Mouse (Mus musculus) kidney, adult 8-10 months (tissue): ENCODE results near the gene Pkig.

Source experiments
- DNase-seq, 2 experiments: peaks; one replicate each; pipeline ENCODE4 v3.0.0; 2022

The Pkig gene

GRCm38 (mm10) chr2:163712473-163712872 is 54.3 kb downstream of the Pkig start:
- no peak for DNase-seq

DNA sequence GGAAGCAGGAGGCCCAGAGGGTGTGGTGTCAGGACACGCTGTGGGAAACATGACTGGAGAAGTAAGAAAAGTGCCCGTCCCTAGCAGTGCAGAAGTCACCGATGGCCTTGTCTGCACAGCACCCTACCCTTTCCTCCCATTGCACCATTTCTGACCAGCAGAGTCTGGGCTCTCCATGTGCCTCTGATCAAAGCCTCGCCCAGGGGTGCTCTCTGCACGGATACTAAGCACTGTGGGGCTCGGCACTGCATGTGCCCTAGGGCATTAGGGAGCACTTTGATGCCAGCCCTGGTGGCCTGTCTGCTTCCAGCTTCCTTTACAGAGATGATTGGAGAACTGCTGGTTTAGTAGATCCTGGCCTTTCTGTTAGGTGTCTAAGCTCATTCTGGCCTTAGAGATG is 54.7 kb downstream of the Pkig start:
- no peak for DNase-seq

DNA sequence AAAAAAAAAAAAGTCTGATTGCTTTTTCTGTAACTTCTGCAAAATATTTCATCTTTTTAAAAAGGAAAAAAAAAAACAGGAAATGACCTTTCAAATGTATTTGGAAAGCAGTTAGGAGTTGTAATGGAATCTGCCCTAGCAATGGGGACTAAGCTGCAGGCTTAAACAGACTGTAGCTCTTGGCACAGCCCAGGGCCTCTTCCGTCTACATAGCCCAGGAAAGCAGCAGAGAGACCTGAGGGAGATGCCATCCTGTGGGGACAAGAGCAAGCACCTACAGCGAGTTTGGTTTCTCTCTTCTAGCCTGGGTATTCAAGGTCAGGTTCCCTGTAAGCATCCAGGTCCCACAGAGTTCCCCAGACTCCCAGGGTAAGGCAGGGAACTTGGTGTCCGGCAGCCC is 55.2 kb downstream of the Pkig start:
- DNase-seq: no peak

GRCm38 (mm10) chr2:163716448-163716847 is 58.3 kb downstream of the Pkig start:
- DNase-seq: no peak

GRCm38 (mm10) chr2:163716853-163717252 is 58.7 kb downstream of the Pkig start:
- no peak for DNase-seq

DNA sequence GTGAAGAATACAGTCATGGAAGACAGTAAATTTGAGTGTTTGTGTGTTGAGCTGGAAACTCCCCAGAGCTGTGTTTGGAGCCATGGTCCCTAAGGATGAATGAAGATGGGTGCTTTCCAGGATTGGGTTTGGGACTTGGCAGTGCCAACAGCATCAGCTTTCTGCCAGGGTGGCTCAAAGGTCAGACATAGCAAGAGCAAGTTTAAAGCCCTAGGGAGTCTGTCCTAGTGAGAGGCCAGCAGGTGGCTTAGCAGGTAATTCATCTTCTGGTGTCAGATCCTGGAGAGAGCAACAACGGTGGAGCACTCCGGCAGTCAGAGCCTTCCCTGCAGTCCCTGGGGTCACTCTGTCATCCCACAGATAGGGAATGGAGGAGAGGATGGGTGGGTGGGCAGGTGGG is 60.3 kb downstream of the Pkig start:
- DNase-seq: peak; percentile 35 to 45

- peak; percentile 56 to 79 for DNase-seq
Observed at GRCm38 (mm10) chr2:163718951-163719603, 60.9 kb downstream of the Pkig start.

GRCm38 (mm10) chr2:163719616-163720015 is 61.4 kb downstream of the Pkig start:
- DNase-seq: no peak

DNA sequence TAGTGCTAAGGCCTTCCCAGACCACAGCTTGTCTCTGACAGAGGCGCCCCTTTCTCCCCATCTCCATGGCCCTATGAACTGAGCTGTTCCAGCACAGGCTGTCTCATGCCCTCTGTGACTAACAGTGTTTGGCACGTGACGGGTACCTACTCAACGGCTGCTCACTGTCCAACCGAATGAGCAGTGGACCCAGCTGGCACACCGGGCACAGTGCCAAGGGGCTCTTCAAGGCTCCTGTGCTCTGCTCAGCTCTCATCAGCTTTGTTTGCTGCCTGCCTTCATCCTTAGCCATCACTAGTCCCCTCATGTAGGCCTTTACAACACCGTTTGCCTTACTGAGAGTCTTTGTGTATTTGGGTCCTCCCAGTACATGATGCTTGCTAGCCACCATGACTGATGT is 64.4 kb downstream of the Pkig start:
- DNase-seq: no peak

DNA sequence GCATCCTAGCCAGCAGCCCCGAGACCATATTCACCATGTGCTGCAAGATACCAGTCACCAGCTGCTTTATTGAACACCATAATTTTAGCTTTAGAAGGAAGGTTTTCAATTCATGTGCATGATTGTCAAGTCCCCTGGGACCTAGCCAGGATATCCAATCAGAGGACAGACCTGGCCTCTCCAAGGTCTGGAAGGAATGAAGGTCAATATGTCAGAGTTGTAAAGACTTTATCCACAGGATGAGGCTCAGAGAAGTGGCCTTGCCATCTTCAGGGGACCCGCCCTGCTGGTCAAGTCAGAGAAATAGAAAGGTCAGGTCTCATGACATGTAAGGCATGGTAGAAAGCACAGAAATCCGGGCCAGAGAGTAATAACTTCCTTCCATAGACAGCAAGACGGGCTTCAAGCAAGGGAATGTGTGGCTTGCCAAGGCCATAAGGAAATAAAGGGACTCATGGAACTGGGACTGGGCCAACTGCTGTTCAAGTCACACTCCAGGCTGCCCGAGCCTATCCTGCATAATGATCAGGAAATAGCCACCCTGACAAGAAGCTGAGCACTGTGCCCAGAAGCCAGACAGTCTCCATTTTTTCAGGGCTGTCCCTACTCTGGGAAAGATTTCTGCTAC is 68.7 kb downstream of the Pkig start:
- peak; percentile 37 to 58 for DNase-seq

GRCm38 (mm10) chr2:163728300-163728699 is 70.1 kb downstream of the Pkig start:
- no peak for DNase-seq

DNA sequence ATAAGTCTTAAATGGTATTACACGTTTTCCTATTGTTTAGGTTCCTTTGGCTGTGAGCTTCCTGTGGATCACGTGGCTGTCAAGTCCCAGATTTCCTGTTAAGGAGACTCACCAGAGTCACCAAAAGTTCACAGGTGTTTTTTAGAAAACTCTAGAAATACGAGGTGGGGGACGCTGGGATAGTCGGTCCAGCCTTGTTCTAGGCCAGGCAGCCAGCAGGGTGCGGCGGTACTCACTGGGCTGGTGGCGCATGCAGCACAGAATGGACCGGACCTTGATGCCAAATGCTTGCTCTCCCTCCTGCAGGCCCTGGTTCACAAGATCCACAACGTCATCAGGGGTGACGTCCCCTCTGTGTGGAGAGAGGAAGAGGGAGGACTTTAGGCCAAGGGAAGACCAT is 73.8 kb downstream of the Pkig start:
- DNase-seq: peak in 1 of 2 experiments; percentile 22

GRCm38 (mm10) chr2:163735163-163735562 is 77.0 kb downstream of the Pkig start:
- no peak for DNase-seq

DNA sequence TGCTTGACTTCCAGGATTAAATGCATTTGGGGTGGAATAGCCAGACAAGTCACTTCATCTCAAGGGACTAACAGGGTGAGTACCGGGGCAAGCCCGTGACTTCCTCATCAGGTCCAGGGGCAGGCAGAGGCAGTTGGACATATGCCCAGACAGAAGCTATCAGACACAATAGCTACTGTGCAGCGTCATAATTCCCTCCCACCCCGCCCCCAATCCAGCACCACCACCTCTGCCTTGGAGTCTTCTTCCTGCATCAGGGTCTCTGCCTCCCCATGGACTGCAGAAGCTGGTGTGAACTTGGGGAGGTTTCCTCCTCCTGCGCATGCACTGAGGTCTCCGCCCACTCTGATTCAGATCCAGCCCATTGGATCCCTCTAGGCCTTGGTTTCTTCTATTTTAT is 77.8 kb downstream of the Pkig start:
- peak; percentile 51 to 70 for DNase-seq

- DNase-seq: no peak
Observed at GRCm38 (mm10) chr2:163742656-163743055, 84.5 kb downstream of the Pkig start.

DNA sequence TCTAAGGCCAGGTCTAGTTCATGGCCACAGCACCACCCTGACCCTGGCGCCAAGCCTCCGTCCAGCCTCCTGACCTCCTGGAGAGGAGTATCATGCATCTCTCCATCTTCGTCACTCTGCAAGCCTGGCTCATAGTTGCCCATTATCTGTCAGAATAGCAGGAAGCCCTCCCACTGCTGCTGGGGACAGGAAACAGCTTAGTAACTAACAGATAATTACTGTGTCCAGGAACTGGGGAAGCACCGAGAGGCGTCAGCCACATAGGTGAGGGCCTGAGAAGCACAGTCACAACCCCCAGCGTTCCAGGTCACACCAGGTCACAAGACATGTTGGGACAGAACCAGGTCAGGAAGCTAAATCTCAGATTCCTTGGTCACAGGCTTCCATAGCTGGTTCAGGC is 85.2 kb downstream of the Pkig start:
- no peak for DNase-seq

DNA sequence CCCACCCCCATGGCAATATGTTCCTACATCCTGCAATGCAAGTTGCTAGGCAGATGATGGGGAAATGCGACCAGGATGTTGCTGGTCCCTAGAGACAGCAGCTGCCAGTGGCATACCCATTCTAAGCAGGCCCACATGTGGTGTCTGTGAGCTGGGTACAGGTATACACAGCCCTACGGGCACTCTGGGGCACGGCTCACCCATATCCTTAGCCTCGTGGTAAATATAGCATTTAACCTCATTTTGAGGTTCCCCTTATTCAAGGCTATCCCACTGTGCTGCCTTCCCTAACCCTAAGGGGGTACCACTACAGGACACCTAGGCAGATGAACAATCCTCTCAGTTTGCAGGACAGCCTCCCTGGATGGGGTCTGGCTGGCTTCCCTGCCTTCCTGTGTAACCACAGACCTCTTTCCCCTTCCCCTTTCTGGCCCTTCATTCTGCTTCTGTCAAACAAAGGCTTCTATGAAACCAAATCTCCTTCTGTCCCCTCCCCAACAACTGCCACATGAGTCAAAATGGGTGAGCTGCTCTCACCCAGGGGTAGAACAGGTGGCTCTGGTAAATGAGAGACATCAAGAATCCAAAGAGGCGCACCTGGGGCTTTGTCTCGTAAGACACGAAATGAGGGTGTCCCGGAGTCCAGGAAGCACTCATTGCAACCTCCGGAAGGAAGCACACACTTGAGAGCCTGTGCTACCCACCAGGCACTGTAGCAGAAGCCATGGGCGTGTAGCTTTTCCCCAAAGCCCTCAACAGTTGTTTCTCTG is 86.8 kb downstream of the Pkig start:
- DNase-seq: no peak

GRCm38 (mm10) chr2:163749647-163750611 is 91.7 kb downstream of the Pkig start, which contains the start of gene Ada:
Gene Ada, minus strand, starts transcription at chr2:163750239.
- DNase-seq: peak in 1 of 2 experiments; percentile 51

DNA sequence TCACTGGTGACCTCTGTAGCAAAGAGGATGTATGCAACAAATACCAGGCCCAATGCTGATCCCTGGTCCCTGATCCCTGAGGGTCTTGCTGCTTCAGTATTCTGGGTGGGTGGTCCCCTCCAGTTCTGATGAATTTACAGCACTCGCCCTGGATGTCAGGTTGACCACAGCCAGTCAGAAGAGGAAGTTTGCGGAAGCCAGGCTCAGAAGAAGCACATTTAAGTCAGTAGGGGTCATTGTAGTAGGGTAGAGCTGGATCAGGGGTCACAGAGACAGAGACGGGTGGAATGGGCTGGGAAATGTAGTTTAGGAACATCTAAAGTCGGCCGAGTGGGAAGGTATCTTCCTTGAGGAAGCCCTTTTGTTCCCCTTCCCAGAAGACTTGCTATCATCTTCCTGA is 96.0 kb downstream of the Pkig start:
- DNase-seq: no peak

DNA sequence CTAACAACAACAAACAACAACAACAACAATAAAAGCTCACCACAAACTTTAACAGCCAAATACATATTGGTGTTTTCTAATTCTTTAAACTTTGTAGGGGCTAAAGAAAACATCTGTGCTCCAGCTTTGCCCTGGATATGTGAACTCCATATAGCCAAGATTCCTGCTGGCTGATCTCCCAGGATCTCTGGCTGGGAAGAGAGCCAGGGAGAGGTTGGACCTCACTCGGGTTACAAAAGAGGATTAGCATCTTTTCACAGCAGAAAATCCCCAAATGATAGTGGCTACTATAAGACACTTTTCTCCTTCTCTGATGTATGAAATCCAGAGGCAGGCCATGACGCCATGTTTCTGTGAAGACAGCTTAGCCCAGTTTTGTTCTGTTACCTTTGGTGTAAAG is 98.5 kb downstream of the Pkig start:
- DNase-seq: peak; percentile 29 to 47

DNA sequence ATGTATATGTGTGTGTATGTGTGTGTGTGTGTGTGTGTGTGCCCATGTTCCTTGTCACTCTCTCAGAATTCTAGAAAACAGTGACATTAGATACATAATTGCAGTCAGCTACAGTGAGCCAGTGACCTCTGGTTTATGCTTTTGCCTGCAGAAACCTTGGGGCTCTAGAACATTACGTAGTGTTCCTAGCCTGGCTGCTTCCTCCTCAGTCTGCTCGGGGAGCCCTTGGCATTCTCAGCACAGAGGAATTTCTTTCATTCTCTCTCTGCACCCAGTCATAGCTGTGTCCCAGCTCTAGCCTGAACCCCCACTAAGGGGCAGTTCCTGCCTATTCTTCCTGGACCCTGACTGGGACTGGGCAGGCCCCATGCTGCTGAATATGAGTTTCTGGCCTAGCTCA is 100.0 kb downstream of the Pkig start:
- no peak for DNase-seq

- DNase-seq: no peak
Observed at GRCm38 (mm10) chr2:163760589-163760988, 102.4 kb downstream of the Pkig start.

DNA sequence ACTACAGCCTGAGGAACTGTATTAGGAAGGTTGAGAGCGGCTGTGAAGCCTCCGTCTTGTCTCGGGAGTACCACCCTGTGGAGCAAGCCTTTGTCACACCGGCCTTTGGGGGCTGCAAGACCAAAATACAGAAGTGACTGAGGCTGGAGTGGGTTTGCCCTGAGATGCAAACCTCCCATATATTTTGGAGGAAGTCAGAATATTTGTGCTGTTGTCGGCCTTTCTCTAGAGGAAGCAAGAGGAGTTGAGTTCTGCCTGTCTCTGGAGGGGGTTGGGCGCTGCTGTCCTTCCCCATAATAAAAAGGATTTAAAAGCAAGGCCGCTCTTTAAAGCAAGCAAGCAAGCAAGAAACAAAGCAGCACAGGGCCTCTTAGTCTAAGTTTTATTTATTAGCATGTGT is 103.2 kb downstream of the Pkig start:
- no peak for DNase-seq
